Mouse (Mus musculus): ENCODE results near the gene Mpi. TPM values are rescaled to one million over a fixed set of nuclear protein-coding genes. Genes with fewer than 3 reads are reported as not detected.
A peak's percentile ranks its signal among the peaks of the same experiment; 100 is the strongest.

The Mpi gene
- total and polyA plus RNA-seq, 3 experiments: 28.2 to 37.3 (median 28.6) TPM

DNA sequence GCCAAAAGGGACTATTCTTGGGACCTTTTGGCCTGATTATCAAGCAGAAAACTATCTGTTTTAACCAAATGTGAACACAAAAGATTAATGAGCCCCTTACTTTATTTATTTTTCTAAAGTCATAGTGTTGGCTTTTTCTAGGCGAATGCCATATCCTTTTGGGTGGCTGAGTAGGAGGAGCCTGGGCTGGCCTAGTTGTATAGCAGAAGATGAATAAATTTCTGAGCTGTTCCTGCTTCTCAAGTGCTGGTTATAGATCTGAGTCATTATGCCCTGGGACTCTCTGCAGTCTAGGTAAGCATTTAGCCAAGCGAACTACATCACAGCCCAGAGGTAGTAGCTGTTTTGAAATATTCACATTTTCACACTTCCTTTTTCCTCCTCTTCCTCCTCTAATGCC, 27.0 kb downstream of the Mpi start:
- Histone ChIP-seq H3K4me2 (ENCODE audit: insufficient read depth, low read depth, poor library complexity, severe bottlenecking) (no peak overlapping the region), H3K9ac (ENCODE audit: insufficient read depth, low read depth) (0 out of 2 replicates have a peak overlapping the region, but pooled peaks have one; percentile 5), H3K27me3 (replicated peaks) (no peaks in the 10 kb centered on the region), H3K79me2 (replicated peaks; ENCODE audit: control insufficient read depth, extremely low read depth, insufficient read depth, poor library complexity, severe bottlenecking) (peaks cover 74% of the 10 kb centered on the region), H3K4me3 (replicated peaks in 1 of 3; ENCODE audit: low read depth in 2 of 3, low read length in 2 of 3, poor library complexity in 1 of 3) (no peak overlapping the region), H3K27ac (ENCODE audit: insufficient read depth, low read depth) (no peak overlapping the region), H3K36me3 (replicated peaks in 1 of 2; ENCODE audit: control insufficient read depth in 1 of 2, insufficient read depth in 1 of 2, low read length in 1 of 2) (peaks cover 12 to 33% of the 10 kb centered on the region in 2 experiments), H3K4me1 (ENCODE audit: control insufficient read depth in 1 of 2, insufficient read depth in 2 of 2) (peaks cover 0 to 43% of the 10 kb centered on the region in 2 experiments; a peak in 2 of 4 replicates), H3K9me3 (replicated peaks; ENCODE audit: low read length) (no peaks in the 10 kb centered on the region)
- DNase-seq (ENCODE audit: extremely low read depth): peak; percentile 51
- TF ChIP-seq JUND (conservative IDR thresholded peaks at IDR 0.05; ENCODE audit: low read depth, low read length) (no peak), MEF2A (IDR thresholded peaks at IDR 0.05; ENCODE audit: borderline replicate concordance, low read depth, low read length) (no peak), UBTF (IDR thresholded peaks at IDR 0.05; ENCODE audit: low read depth, low read length) (no peak), MAZ (IDR thresholded peaks at IDR 0.05; ENCODE audit: low read depth, low read length) (no peak), E2F4 (IDR thresholded peaks at IDR 0.05; ENCODE audit: insufficient replicate concordance, low read depth, low read length) (no peak), NELFE (IDR thresholded peaks at IDR 0.05; ENCODE audit: low read depth, low read length) (no peak), USF1 (IDR thresholded peaks at IDR 0.05; ENCODE audit: low read depth, low read length) (no peak)
- dilution Hi-C loops (cut with MboI; ENCODE audit: extremely low pct_ligation_motif_present, extremely low pct_unique_long_range_greater_than_20kb, low sequenced_read_pairs) (no loop called here), in situ Hi-C loops (cut with MboI; ENCODE audit: low pct_ligation_motif_present, low pct_unique_long_range_greater_than_20kb, low sequenced_read_pairs) (no loop called here)

- no peak overlapping the region for H3K4me2 ChIP-seq (ENCODE audit: insufficient read depth, low read depth, poor library complexity, severe bottlenecking)
- H3K4me3 ChIP-seq (replicated peaks in 1 of 3; ENCODE audit: low read depth in 2 of 3, low read length in 2 of 3, poor library complexity in 1 of 3): no peak overlapping the region
- no peak overlapping the region for H3K27ac ChIP-seq (ENCODE audit: insufficient read depth, low read depth)
- no peak for DNase-seq (ENCODE audit: extremely low read depth)
- no peaks in the 10 kb centered on the region for H3K27me3 ChIP-seq (replicated peaks)
- H3K36me3 ChIP-seq (replicated peaks in 1 of 2; ENCODE audit: control insufficient read depth in 1 of 2, insufficient read depth in 1 of 2, low read length in 1 of 2): peaks cover 7 to 23% of the 10 kb centered on the region in 2 experiments
- in situ Hi-C loops (cut with MboI; ENCODE audit: low pct_ligation_motif_present, low pct_unique_long_range_greater_than_20kb, low sequenced_read_pairs) (loop anchor here (5.0 kb wide), 1 partner anchor 128 kb away; the partner anchor contains the start of gene Csk), dilution Hi-C loops (cut with MboI; ENCODE audit: extremely low pct_ligation_motif_present, extremely low pct_unique_long_range_greater_than_20kb, low sequenced_read_pairs) (no loop called here)
- no peak overlapping the region for H3K9ac ChIP-seq (ENCODE audit: insufficient read depth, low read depth)
- H3K4me1 ChIP-seq (ENCODE audit: control insufficient read depth in 1 of 2, insufficient read depth in 2 of 2): peaks cover 0 to 43% of the 10 kb centered on the region in 2 experiments; a peak in 2 of 4 replicates
- no peaks in the 10 kb centered on the region for H3K9me3 ChIP-seq (replicated peaks; ENCODE audit: low read length)
- peaks cover 72% of the 10 kb centered on the region for H3K79me2 ChIP-seq (replicated peaks; ENCODE audit: control insufficient read depth, extremely low read depth, insufficient read depth, poor library complexity, severe bottlenecking)
- TF ChIP-seq SIN3A (IDR thresholded peaks at IDR 0.05; ENCODE audit: low read length) (no peak), RCOR1 (conservative IDR thresholded peaks at IDR 0.05; ENCODE audit: low read depth, low read length) (no peak), GABPA (IDR thresholded peaks at IDR 0.05; ENCODE audit: insufficient replicate concordance, low read depth, low read length) (no peak), MYC (IDR thresholded peaks at IDR 0.05; ENCODE audit: low read depth, low read length) (no peak), USF1 (IDR thresholded peaks at IDR 0.05; ENCODE audit: low read depth, low read length) (no peak), ZNF384 (IDR thresholded peaks at IDR 0.05; ENCODE audit: low read depth, low read length) (no peak), NRF1 (IDR thresholded peaks at IDR 0.05; ENCODE audit: low read depth, low read length) (no peak), IRF4 (IDR thresholded peaks at IDR 0.05; ENCODE audit: low read depth, low read length) (no peak), USF2 (conservative IDR thresholded peaks at IDR 0.05; ENCODE audit: low read depth, low read length) (no peak), PAX5 (IDR thresholded peaks at IDR 0.05; ENCODE audit: low read length) (no peak), ZKSCAN1 (IDR thresholded peaks at IDR 0.05; ENCODE audit: borderline replicate concordance, low read depth, low read length) (no peak), MEF2A (IDR thresholded peaks at IDR 0.05; ENCODE audit: borderline replicate concordance, low read depth, low read length) (no peak), MAZ (IDR thresholded peaks at IDR 0.05; ENCODE audit: low read depth, low read length) (no peak)
Observed at GRCm38 (mm10) chr9:57524439-57524838, 28.1 kb downstream of the Mpi start.
